Mouse (Mus musculus): ENCODE results near the gene Plin3. TPM values are rescaled to one million over a fixed set of nuclear protein-coding genes. Genes with fewer than 3 reads are reported as not detected.
A peak's percentile ranks its signal among the peaks of the same experiment; 100 is the strongest.

Plin3 gene
- polyA plus RNA-seq, 2 experiments, result 41.0 to 90.3 TPM

DNA sequence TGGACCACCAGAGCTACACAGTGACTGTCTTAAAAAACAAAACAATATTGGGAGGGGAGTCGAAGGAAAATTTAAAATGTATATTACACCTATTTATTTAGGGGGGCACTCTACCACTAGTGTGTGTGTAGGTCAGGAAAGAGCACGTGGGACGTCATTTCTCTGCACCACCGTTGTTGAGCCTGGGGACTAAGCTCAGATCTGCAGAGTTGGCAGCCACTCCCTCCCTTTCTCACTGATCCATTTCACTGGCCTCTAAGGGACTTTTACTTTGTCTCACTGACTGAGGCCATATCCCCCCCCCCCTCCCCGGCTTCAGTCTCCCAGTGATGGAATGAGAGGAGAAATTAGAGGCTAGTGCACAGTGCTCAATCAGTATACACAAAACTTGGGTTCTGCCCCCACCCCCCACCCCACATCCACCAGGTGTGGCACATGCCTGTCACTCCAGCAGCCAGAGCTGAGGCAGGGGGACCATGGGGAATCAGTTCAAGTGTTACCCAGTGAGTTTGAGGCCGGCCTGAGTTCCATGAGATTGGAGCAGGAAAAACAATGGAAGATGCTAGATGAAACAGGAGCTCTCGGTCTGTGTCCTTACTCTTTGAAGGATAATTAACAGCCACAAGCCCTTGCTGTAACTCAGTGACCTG is 722 bp downstream of the Plin3 start:
- Histone ChIP-seq H3K27ac (replicated peaks; ENCODE audit: low read depth, low read length) (peak overlapping the region; percentile 92), H3K9ac (ENCODE audit: low read depth, low read length, severe bottlenecking) (peak overlapping the region; percentile 68; the same call in 1 of the 2 replicates), H3K9me3 (ENCODE audit: control insufficient read depth, low read length) (no peaks in the 10 kb centered on the region), H3K4me1 (ENCODE audit: control insufficient read depth, insufficient read depth, low read length) (peaks cover 33% of the 10 kb centered on the region), H3K4me2 (replicated peaks; ENCODE audit: low read depth, low read length, severe bottlenecking) (peak overlapping the region; percentile 71), H3K36me3 (ENCODE audit: control insufficient read depth, insufficient read depth, low read length) (peaks cover 2% of the 10 kb centered on the region), H3K4me3 (replicated peaks; ENCODE audit: low read length) (0 out of 2 replicates have a peak overlapping the region, but pooled peaks have one; percentile 57), H3K27me3 (ENCODE audit: control insufficient read depth, insufficient read depth, low read length) (no peaks in the 10 kb centered on the region)
- ATAC-seq (ENCODE audit: low FRiP score, low read depth) (no peak), DNase-seq (ENCODE audit: low spot score) (no peak)
- WGBS, result 57% methylated on average over 7 of the region's 7 CpGs
- TF ChIP-seq POLR2A (IDR thresholded peaks at IDR 0.05; ENCODE audit: borderline replicate concordance, extremely low read depth, insufficient read depth, insufficient read length), result no peak

GRCm38 (mm10) chr17:56291171-56291511 is 1.5 kb downstream of the Plin3 start:
- TF ChIP-seq POLR2A (IDR thresholded peaks at IDR 0.05; ENCODE audit: borderline replicate concordance, extremely low read depth, insufficient read depth, insufficient read length), result no peak
- Histone ChIP-seq H3K4me3 (replicated peaks; ENCODE audit: low read length) (peak overlapping the region; percentile 57), H3K4me2 (replicated peaks; ENCODE audit: low read depth, low read length, severe bottlenecking) (peak overlapping the region; percentile 71), H3K9me3 (ENCODE audit: control insufficient read depth, low read length) (no peaks in the 10 kb centered on the region), H3K27me3 (ENCODE audit: control insufficient read depth, insufficient read depth, low read length) (no peaks in the 10 kb centered on the region), H3K36me3 (ENCODE audit: control insufficient read depth, insufficient read depth, low read length) (peaks cover 10% of the 10 kb centered on the region), H3K4me1 (ENCODE audit: control insufficient read depth, insufficient read depth, low read length) (peaks cover 33% of the 10 kb centered on the region), H3K9ac (ENCODE audit: low read depth, low read length, severe bottlenecking) (peak overlapping the region; percentile 68), H3K27ac (replicated peaks; ENCODE audit: low read depth, low read length) (peak overlapping the region; percentile 92)
- WGBS, result 2% methylated on average over 14 of the region's 16 CpGs
- ATAC-seq (ENCODE audit: low FRiP score, low read depth), result peak; percentile 88
- peak; percentile 89 for DNase-seq (ENCODE audit: low spot score)

- ATAC-seq (ENCODE audit: low FRiP score, low read depth) (peak; percentile 90), DNase-seq (ENCODE audit: low spot score) (peak; percentile 98)
- Histone ChIP-seq H3K9me3 (ENCODE audit: control insufficient read depth, low read length) (no peaks in the 10 kb centered on the region), H3K9ac (ENCODE audit: low read depth, low read length, severe bottlenecking) (peak overlapping the region; percentile 68), H3K4me1 (ENCODE audit: control insufficient read depth, insufficient read depth, low read length) (peaks cover 33% of the 10 kb centered on the region), H3K4me2 (replicated peaks; ENCODE audit: low read depth, low read length, severe bottlenecking) (peak overlapping the region; percentile 71), H3K27me3 (ENCODE audit: control insufficient read depth, insufficient read depth, low read length) (no peaks in the 10 kb centered on the region), H3K4me3 (replicated peaks; ENCODE audit: low read length) (peak overlapping the region; percentile 57), H3K27ac (replicated peaks; ENCODE audit: low read depth, low read length) (peak overlapping the region; percentile 92), H3K36me3 (ENCODE audit: control insufficient read depth, insufficient read depth, low read length) (peaks cover 15% of the 10 kb centered on the region)
- peak; percentile 54; the same call in 1 of the 2 replicates for TF ChIP-seq POLR2A (IDR thresholded peaks at IDR 0.05; ENCODE audit: borderline replicate concordance, extremely low read depth, insufficient read depth, insufficient read length)
- WGBS, result 5% methylated on average over 17 of the region's 17 CpGs
These were observed 2.1 kb downstream of the Plin3 start for GRCm38 (mm10) chr17:56290388-56291170.

DNA sequence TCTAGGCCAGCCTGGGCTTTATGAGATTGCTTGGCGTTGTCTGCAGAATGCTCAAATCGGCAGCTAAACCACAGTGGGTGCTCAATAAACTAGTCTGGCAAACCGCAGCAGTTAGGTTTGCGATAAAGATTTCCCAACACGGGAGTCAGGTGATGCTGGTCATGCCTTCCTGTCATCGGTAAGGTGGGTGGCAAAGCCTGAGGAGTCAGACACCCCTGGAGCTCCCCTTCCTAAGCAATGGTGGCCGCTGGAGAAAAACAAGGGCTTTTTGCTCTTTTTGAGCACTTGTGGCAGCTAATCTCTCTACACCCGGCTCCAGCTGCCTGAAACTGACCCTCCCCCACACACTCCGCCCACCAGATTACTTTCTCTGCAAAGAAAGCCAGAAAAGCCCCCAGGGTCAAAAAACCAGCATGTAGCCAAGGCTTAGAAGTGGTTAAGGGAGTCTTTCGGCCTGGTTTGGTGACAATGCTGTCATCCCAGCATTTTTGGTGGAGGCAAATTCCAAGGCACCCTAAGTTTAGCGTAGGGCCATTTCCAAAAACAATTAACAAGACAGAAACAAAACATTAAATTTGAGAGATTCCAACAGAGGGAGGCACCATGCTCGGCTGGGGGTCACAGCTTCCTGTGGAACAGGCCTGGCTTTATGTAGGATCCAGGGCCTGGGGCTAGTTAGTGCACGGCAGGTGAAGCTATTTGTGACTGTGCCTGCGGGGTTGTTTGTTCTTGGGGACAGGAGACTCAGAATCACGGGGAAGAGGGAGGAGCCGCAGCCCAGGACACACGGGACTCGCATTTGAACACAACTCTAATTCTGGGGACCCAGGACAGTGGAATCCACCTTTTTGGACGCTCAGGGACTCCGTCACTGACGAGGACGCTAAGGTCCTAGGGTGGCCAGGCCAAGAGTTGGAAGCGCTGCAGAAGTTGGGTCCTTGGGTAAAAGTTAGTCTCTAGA is 3.0 kb downstream of the Plin3 start:
- Histone ChIP-seq H3K4me2 (replicated peaks; ENCODE audit: low read depth, low read length, severe bottlenecking) (peak overlapping the region; percentile 71), H3K36me3 (ENCODE audit: control insufficient read depth, insufficient read depth, low read length) (peaks cover 25% of the 10 kb centered on the region), H3K27ac (replicated peaks; ENCODE audit: low read depth, low read length) (peak overlapping the region; percentile 92), H3K27me3 (ENCODE audit: control insufficient read depth, insufficient read depth, low read length) (no peaks in the 10 kb centered on the region), H3K4me3 (replicated peaks; ENCODE audit: low read length) (peak overlapping the region; percentile 57), H3K4me1 (ENCODE audit: control insufficient read depth, insufficient read depth, low read length) (peaks cover 33% of the 10 kb centered on the region), H3K9ac (ENCODE audit: low read depth, low read length, severe bottlenecking) (peak overlapping the region; percentile 68), H3K9me3 (ENCODE audit: control insufficient read depth, low read length) (no peaks in the 10 kb centered on the region)
- no peak for TF ChIP-seq POLR2A (IDR thresholded peaks at IDR 0.05; ENCODE audit: borderline replicate concordance, extremely low read depth, insufficient read depth, insufficient read length)
- WGBS, result under 1% methylated on average over 23 of the region's 23 CpGs
- ATAC-seq (ENCODE audit: low FRiP score, low read depth) (peak; percentile 16; the same call in 1 of the 2 replicates), DNase-seq (ENCODE audit: low spot score) (peak; percentile 83)
